Mouse (Mus musculus) midbrain, embryonic 13.5 days (tissue): ENCODE measurements around the gene Tex9. TPM values are rescaled to one million over a fixed set of nuclear protein-coding genes. Genes with fewer than 3 reads are reported as not detected.

Source experiments
- ATAC-seq: fragments of 200-750 bp; cut with Nextera tagmentation; 2 replicates; pipeline ENCODE4 v1.8.0; 2017; ENCODE audit warnings: mild to moderate bottlenecking, moderate TSS enrichment, moderate library complexity
- H3K27ac ChIP-seq: fragments of 300-500 bp; sonication (generic); 2 replicates; pipeline ENCODE4 v1.5.1; 2015; ENCODE audit warnings: inconsistent platforms, mild to moderate bottlenecking, moderate library complexity
- H3K27me3 ChIP-seq: fragments of 300-500 bp; sonication (generic); 2 replicates; pipeline ENCODE4 v1.6.1; 2015; ENCODE audit warnings: mild to moderate bottlenecking, inconsistent platforms
- H3K36me3 ChIP-seq: fragments of 300-500 bp; sonication (generic); 2 replicates; pipeline ENCODE4 v1.6.1; 2015; ENCODE audit warnings: mild to moderate bottlenecking, inconsistent platforms
- H3K4me1 ChIP-seq: fragments of 300-500 bp; sonication (generic); replicated peaks from 2 replicates; pipeline ENCODE4 v1.6.1; 2015; ENCODE audit warnings: inconsistent platforms
- H3K4me2 ChIP-seq: fragments of 300-500 bp; sonication (generic); replicated peaks from 2 replicates; pipeline ENCODE4 v1.6.1; 2015; ENCODE audit warnings: moderate library complexity, mild to moderate bottlenecking, inconsistent platforms
- H3K4me3 ChIP-seq: fragments of 300-500 bp; sonication (generic); replicated peaks from 2 replicates; pipeline ENCODE4 v1.5.1; 2015; ENCODE audit warnings: mild to moderate bottlenecking, inconsistent platforms
- H3K9ac ChIP-seq: fragments of 300-500 bp; sonication (generic); replicated peaks from 2 replicates; pipeline ENCODE4 v1.6.1; 2015; ENCODE audit warnings: mild to moderate bottlenecking, inconsistent platforms
- H3K9me3 ChIP-seq: fragments of 300-500 bp; sonication (generic); 2 replicates; pipeline ENCODE4 v1.6.1; 2016; ENCODE audit warnings: mild to moderate bottlenecking, inconsistent platforms
- WGBS: fragments of 180-500 bp; shearing (Covaris S2); methylation state at CpG from one replicate; pipeline ENCODE4 v1.1.7; 2015; 5-methylcytosine and 5-hydroxymethylcytosine counted together
- polyA plus RNA-seq: library from polyadenylated mRNA; unstranded; fragments of >200 nt; fragmentation: Nextera tagmentation; extraction: Ambion mirVana; gene quantifications from 2 replicates; pipeline ENCODE4 v1.2.1, GENCODE M21; 2015

The Tex9 gene
- polyA plus RNA-seq, 1 experiment from 2014 or later, result 50.7 TPM

GRCm38 (mm10) chr9:72450363-72450762 lies 41.6 kb downstream of the Tex9 start:
- Histone ChIP-seq H3K4me3 (no peak overlapping the region), H3K9me3 (no peaks in the 10 kb centered on the region), H3K27me3 (no peaks in the 10 kb centered on the region), H3K36me3 (peaks cover 43% of the 10 kb centered on the region), H3K4me1 (no peaks in the 10 kb centered on the region), H3K9ac (no peak overlapping the region), H3K27ac (no peak overlapping the region), H3K4me2 (no peak overlapping the region)
- ATAC-seq, result no peak
- 92% methylated on average over 1 of the region's 1 CpGs for WGBS

GRCm38 (mm10) chr9:72449841-72450240 lies 42.2 kb downstream of the Tex9 start:
- ATAC-seq, result no peak
- no peaks in the 10 kb centered on the region for H3K27me3 ChIP-seq
- H3K4me2 ChIP-seq, result no peak overlapping the region
- no peaks in the 10 kb centered on the region for H3K4me1 ChIP-seq
- peaks cover 45% of the 10 kb centered on the region for H3K36me3 ChIP-seq
- no peak overlapping the region for H3K27ac ChIP-seq
- no peaks in the 10 kb centered on the region for H3K9me3 ChIP-seq
- WGBS, result 85% methylated on average over 2 of the region's 2 CpGs
- no peak overlapping the region for H3K4me3 ChIP-seq
- H3K9ac ChIP-seq, result no peak overlapping the region

GRCm38 (mm10) chr9:72449367-72449766 lies 42.6 kb downstream of the Tex9 start:
- no peaks in the 10 kb centered on the region for H3K27me3 ChIP-seq
- no peaks in the 10 kb centered on the region for H3K9me3 ChIP-seq
- H3K4me2 ChIP-seq, result no peak overlapping the region
- WGBS, result 90% methylated on average over 7 of the region's 7 CpGs
- no peak for ATAC-seq
- peaks cover 48% of the 10 kb centered on the region for H3K36me3 ChIP-seq
- no peak overlapping the region for H3K9ac ChIP-seq
- H3K4me1 ChIP-seq, result no peaks in the 10 kb centered on the region
- no peak overlapping the region for H3K27ac ChIP-seq
- no peak overlapping the region for H3K4me3 ChIP-seq

GRCm38 (mm10) chr9:72448026-72448425 lies 44.0 kb downstream of the Tex9 start:
- Histone ChIP-seq H3K27me3 (no peaks in the 10 kb centered on the region), H3K9ac (no peak overlapping the region), H3K4me3 (no peak overlapping the region), H3K27ac (no peak overlapping the region), H3K36me3 (peaks cover 38% of the 10 kb centered on the region), H3K9me3 (no peaks in the 10 kb centered on the region), H3K4me1 (no peaks in the 10 kb centered on the region), H3K4me2 (no peak overlapping the region)
- ATAC-seq, result no peak
- WGBS, result 51% methylated on average over 8 of the region's 8 CpGs

GRCm38 (mm10) chr9:72441927-72442715 lies 49.9 kb downstream of the Tex9 start:
- H3K4me1 ChIP-seq, result peaks cover 14% of the 10 kb centered on the region
- H3K27ac ChIP-seq, result no peak overlapping the region
- ATAC-seq, result no peak
- H3K9ac ChIP-seq, result no peak overlapping the region
- no peak overlapping the region for H3K4me2 ChIP-seq
- H3K27me3 ChIP-seq, result no peaks in the 10 kb centered on the region
- H3K4me3 ChIP-seq, result no peak overlapping the region
- 94% methylated on average over 10 of the region's 10 CpGs for WGBS
- H3K9me3 ChIP-seq, result no peaks in the 10 kb centered on the region
- peaks cover 11% of the 10 kb centered on the region for H3K36me3 ChIP-seq

- Histone ChIP-seq H3K9ac (0 out of 2 replicates have a peak overlapping the region, but pooled peaks have one; percentile 23), H3K36me3 (peaks cover 10% of the 10 kb centered on the region), H3K27me3 (no peaks in the 10 kb centered on the region), H3K27ac (no peak overlapping the region), H3K4me2 (no peak overlapping the region), H3K9me3 (no peaks in the 10 kb centered on the region), H3K4me3 (no peak overlapping the region), H3K4me1 (peaks cover 14% of the 10 kb centered on the region)
- WGBS, result 79% methylated on average over 8 of the region's 8 CpGs
- no peak for ATAC-seq
Observed at GRCm38 (mm10) chr9:72440948-72441926, 50.8 kb downstream of the Tex9 start.

GRCm38 (mm10) chr9:72440358-72440757 lies 51.7 kb downstream of the Tex9 start:
- Histone ChIP-seq H3K4me1 (peaks cover 14% of the 10 kb centered on the region), H3K9me3 (no peaks in the 10 kb centered on the region), H3K36me3 (peaks cover 7% of the 10 kb centered on the region), H3K27me3 (no peaks in the 10 kb centered on the region), H3K27ac (no peak overlapping the region), H3K9ac (no peak overlapping the region), H3K4me3 (no peak overlapping the region), H3K4me2 (no peak overlapping the region)
- no peak for ATAC-seq
- WGBS, result 94% methylated on average over 4 of the region's 4 CpGs

- peak overlapping the region; percentile 70 for H3K4me3 ChIP-seq
- no peak overlapping the region for H3K27ac ChIP-seq
- 2% methylated on average over 9 of the region's 9 CpGs for WGBS
- peak overlapping the region; percentile 69 for H3K9ac ChIP-seq
- ATAC-seq, result peak; percentile 10
- H3K4me1 ChIP-seq, result peaks cover 14% of the 10 kb centered on the region
- no peaks in the 10 kb centered on the region for H3K27me3 ChIP-seq
- H3K36me3 ChIP-seq, result peaks cover 2% of the 10 kb centered on the region; the same call in 1 of the 2 replicates
- H3K9me3 ChIP-seq, result no peaks in the 10 kb centered on the region
- peak overlapping the region; percentile 83 for H3K4me2 ChIP-seq
Observed at GRCm38 (mm10) chr9:72438749-72439148, 53.3 kb downstream of the Tex9 start.

- WGBS, result 2% methylated on average over 43 of the region's 43 CpGs
- Histone ChIP-seq H3K4me2 (peak within 1 kb of the TSS; percentile 83), H3K9ac (peak within 1 kb of the TSS; percentile 69), H3K4me3 (peak within 1 kb of the TSS; percentile 70), H3K27ac (0 out of 2 replicates have a peak within 1 kb of the TSS, but pooled peaks have one; percentile 47), H3K4me1 (peaks cover 14% of the 10 kb centered on the region), H3K9me3 (no peaks in the 10 kb centered on the region), H3K36me3 (no peaks in the 10 kb centered on the region), H3K27me3 (no peaks in the 10 kb centered on the region)
- ATAC-seq, result peak; percentile 100
Observed at GRCm38 (mm10) chr9:72437822-72438701, 54.0 kb downstream of the Tex9 start, which contains the start of gene Mns1. Gene Mns1, plus strand, starts transcription at chr9:72438011.

GRCm38 (mm10) chr9:72434876-72435275 lies 57.1 kb downstream of the Tex9 start:
- no peak overlapping the region for H3K4me2 ChIP-seq
- 43% methylated on average over 9 of the region's 9 CpGs for WGBS
- H3K9me3 ChIP-seq, result no peaks in the 10 kb centered on the region
- H3K4me3 ChIP-seq, result no peak overlapping the region
- 0 out of 2 replicates have a peak overlapping the region, but pooled peaks have one; percentile 10 for H3K9ac ChIP-seq
- peaks cover 14% of the 10 kb centered on the region for H3K4me1 ChIP-seq
- H3K27ac ChIP-seq, result no peak overlapping the region
- no peaks in the 10 kb centered on the region for H3K27me3 ChIP-seq
- no peaks in the 10 kb centered on the region for H3K36me3 ChIP-seq
- no peak for ATAC-seq

- Histone ChIP-seq H3K4me1 (peaks cover 5% of the 10 kb centered on the region; the same call in 1 of the 2 replicates), H3K36me3 (no peaks in the 10 kb centered on the region), H3K27ac (no peak overlapping the region), H3K9me3 (no peaks in the 10 kb centered on the region), H3K4me2 (no peak overlapping the region), H3K27me3 (no peaks in the 10 kb centered on the region), H3K9ac (no peak overlapping the region), H3K4me3 (no peak overlapping the region)
- WGBS, result 72% methylated on average over 4 of the region's 4 CpGs
- ATAC-seq, result no peak
Observed at GRCm38 (mm10) chr9:72427861-72428260, 64.2 kb downstream of the Tex9 start.
